Mouse (Mus musculus): ENCODE measurements around the gene Gm5136.

Gm5136 gene

GRCm38 (mm10) chr10:108699946-108700345, at the start of gene Gm5136:
Gm5136 (minus strand) TSS chr10:108700160.
- no peak for DNase-seq (ENCODE audit: low spot score)

DNA sequence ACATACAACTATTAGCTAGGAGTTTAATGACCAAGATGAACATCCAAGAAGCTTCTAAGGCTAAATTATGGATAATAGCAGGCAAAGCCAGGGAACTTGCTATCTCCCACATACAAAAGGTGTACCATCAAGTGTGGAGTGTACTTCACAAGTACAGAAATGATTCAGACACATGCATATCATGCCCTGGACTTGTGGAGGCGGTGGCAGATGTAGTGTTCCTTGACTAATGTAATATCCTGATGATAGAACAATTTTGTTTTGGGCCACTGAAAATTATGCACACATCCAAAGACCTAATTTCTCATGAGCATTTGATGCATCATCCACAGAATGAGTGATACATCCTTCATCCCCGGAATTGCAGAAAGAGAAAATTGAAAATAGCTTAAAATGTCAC, 43.8 kb upstream of the Gm5136 start:
- DNase-seq (ENCODE audit: low spot score): no peak

- no peak for DNase-seq (ENCODE audit: low spot score)
Measured at GRCm38 (mm10) chr10:108733982-108734381, 34.0 kb upstream of the Gm5136 start.

GRCm38 (mm10) chr10:108728961-108729360, 29.0 kb upstream of the Gm5136 start:
- DNase-seq (ENCODE audit: low spot score): no peak

DNA sequence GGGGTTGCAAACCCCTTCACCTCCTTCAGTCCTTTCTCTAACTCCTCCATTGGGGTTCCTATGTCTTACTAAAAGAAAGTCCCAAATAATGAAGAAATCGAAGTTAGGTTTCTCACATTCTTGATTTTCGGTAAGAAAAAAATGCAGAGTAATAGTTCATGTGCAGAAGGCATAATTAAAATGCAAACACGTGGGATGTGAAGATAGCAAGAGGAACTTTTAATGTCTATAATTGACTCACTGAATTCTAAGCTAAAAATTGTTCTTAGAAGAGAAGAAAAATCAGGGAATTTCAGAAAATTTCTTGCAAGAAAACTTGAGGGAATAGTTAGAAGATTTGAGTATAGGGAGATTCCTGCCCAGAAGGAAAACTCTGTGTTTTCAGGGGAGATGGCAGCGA, 26.4 kb upstream of the Gm5136 start:
- no peak for DNase-seq (ENCODE audit: low spot score)

GRCm38 (mm10) chr10:108724878-108725277, 24.9 kb upstream of the Gm5136 start:
- DNase-seq (ENCODE audit: low spot score): no peak

DNA sequence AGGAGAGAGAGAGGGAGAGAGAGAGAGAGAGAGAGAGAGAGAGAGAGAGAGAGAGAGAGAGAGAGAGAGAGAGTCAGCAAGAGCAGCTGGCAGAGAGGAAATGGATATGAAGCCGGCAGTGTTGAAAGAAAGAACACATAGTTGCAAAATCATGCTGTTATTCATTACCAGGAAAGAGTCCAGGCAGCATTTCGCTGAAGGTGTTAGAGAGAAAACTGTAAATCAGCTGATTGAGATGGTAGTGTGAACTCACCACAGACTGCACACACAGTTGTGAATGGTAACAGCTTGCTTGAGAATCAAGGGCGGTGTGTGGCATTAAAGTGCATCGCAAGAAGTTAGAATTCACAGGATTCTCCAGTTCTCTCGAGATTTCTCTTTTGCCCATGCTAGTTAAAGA, 10.6 kb upstream of the Gm5136 start:
- DNase-seq (ENCODE audit: low spot score): no peak

DNA sequence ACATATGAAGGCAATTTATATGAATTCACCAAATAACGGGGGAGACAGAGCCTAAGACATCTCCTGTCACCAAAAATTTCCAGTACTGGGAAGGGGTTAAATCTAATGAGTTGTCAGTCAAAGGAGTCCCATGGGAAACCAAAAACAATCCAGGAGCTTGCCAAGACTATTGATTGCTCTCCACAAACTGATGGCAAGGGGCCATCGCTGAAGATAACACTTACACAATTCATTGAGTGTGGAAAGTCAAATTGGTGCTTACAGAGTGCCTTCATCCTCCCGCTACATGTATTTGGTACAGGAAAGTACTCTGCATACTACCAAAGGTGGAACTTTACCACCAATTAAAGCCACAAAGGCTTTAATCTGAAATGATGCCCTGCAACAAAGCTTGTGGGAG, 5.7 kb upstream of the Gm5136 start:
- DNase-seq (ENCODE audit: low spot score): no peak

GRCm38 (mm10) chr10:108701361-108702128, 1.6 kb upstream of the Gm5136 start:
- DNase-seq (ENCODE audit: low spot score): no peak

DNA sequence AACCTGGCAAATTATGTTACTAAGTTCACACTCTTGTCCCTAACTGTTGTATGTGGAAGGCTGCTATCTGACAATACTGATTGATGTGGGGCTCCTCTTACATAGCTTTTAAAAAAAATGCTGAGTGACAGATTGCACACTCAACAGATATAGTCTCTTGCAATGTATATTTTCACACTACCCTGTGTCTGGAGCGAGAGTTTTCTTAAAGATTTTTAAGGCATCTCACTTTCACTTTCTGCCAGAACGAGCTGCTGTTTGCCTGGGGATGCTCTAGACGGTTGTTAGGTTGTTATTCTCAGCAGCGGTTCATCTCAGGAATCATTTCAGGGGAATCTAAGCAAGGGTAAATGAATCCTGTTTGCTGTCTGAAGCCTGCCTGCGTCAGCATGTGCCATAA, 2.9 kb downstream of the Gm5136 start:
- DNase-seq (ENCODE audit: low spot score): no peak

GRCm38 (mm10) chr10:108690954-108691353, 9.0 kb downstream of the Gm5136 start:
- no peak for DNase-seq (ENCODE audit: low spot score)

GRCm38 (mm10) chr10:108686696-108687095, 13.3 kb downstream of the Gm5136 start:
- DNase-seq (ENCODE audit: low spot score): no peak

DNA sequence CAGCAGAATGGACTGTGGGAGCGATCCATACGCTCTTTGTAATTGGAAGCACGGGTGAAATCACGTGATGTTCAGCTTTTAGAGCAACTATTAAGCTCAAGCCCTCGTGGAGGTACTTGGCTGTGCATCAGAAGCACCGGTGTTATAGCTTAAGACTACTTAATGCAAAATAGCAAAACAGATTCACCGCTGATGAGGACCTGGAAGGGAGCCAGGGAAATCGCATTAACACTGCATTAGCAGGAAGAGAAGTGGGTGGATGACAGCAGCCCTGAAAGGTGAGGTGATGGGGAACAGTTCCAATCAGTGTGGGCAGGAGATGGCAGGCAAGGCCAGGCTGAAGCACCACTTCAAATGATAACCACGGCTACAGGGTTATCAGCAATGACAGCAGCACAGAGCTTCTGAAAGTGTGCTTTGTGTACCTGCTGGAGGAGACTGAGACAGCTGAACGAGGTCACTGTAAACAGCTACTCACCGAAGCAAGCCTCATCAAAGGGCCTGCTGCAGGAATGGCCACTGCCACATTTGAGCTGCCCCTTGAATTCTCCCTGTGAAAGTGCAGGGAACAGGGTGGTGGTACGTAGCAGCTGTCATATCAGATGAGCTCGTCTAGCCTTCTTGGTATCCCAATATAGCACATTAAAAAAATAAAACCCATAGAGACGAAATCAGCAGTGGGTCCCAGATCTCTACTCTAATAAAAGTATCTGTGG, 20.1 kb downstream of the Gm5136 start:
- no peak for DNase-seq (ENCODE audit: low spot score)

DNA sequence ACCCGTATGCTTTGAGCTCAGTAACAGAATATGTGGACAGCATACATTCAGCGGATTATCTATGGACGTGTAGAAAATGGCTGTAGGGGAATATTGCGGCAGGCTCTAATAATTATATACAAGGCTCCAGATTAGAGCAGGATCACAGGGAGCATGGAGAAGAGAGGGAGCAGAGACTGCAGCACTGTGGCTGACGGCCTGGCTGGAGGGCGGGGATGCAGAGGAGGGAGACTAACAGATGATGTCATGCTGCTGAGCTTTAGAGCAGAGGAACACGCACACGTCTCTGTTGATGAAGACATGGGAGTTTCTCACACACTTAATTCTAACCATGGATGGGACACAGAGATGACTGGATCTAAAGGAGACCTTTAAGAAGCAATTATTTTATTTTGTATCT, 22.9 kb downstream of the Gm5136 start:
- DNase-seq (ENCODE audit: low spot score): no peak

GRCm38 (mm10) chr10:108668944-108669343, 31.0 kb downstream of the Gm5136 start:
- DNase-seq (ENCODE audit: low spot score): no peak

DNA sequence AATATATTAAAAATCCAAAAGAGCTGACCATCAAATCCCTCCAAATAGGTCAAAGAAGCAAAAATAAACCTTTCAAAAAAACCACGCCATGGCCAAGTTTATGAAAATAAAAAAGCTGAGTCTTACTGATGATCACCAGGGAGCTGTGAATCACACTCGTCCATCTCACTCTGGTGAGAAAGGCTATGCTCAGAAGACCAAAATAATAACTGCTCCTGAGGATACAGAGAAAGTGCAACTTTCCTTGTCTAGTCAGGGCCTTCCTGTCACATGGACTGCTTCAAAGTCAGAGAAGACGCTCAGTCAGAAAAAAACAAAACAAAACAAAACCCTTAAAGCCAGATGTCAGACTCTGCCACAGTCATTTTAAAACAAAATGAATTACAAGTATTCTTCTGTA, 39.7 kb downstream of the Gm5136 start:
- DNase-seq (ENCODE audit: low spot score): no peak

DNA sequence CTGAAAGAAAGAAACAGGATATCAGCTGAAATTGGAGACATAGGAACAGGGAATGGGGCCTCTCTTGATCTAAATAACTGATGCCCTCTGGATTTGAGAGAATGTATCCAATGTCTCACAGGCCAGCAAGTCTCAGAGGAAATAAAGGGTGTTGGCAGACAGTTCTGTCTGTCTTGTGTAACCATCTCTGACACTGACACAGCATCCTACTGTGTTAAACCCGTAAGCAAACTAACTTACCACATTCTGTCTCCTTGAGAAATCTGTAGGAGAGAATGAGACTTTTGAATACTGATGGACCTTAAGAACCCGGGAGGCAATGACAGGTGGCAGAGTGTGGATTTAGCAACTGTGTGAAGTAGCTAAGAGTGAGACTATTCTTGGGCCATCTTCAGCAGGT, 41.7 kb downstream of the Gm5136 start:
- no peak for DNase-seq (ENCODE audit: low spot score)

GRCm38 (mm10) chr10:108657669-108658068, 42.3 kb downstream of the Gm5136 start:
- no peak for DNase-seq (ENCODE audit: low spot score)

- no peak for DNase-seq (ENCODE audit: low spot score)
Measured at GRCm38 (mm10) chr10:108656898-108657297, 43.1 kb downstream of the Gm5136 start.

DNA sequence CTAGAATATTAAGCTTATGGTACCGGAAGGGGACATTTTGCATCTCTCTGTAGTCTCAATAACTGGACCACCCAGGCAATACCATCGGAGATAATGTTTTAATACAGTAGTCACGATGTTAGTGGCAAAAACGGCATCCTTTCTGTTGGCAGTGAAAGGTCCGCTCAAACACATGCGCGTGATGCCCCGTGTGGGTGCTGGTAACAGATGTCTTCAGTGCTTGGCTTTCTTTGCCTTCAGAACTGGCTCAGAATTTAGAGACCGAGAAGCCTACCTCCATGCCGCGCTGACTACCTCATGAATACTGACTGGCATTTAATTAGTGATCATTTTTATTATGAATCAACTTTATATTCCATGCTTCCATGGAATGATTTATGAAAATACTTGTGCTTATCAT, 44.9 kb downstream of the Gm5136 start:
- DNase-seq (ENCODE audit: low spot score): no peak

GRCm38 (mm10) chr10:108652831-108653230, 47.1 kb downstream of the Gm5136 start:
- DNase-seq (ENCODE audit: low spot score): no peak

- DNase-seq (ENCODE audit: low spot score): no peak
Measured at GRCm38 (mm10) chr10:108652066-108652465, 47.9 kb downstream of the Gm5136 start.

DNA sequence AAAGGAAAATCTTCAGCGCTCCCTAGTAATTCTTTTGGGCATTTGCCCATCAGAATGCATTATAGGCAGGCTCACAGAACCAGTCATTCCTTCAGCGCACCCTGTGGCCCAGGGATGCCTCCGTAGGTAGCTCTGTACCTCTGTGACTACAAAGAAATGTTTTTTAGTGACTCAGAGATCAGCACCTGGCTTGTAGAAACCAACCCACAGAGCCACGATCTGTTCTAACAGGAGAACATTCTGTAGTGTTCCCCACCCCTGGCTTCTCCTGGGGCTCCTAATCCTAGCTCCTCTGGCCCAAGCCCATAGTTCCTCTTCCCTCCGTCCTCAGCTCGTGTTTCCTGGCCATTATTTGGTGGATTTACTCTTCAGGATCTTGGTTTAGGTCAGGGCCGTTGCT, 50.8 kb downstream of the Gm5136 start:
- no peak for DNase-seq (ENCODE audit: low spot score)
